12 mouse cellular contexts compared by ENCODE assay signal in genomic region chr14:19942329-19942728, GRCm38 (mm10). TPM values are rescaled to one million over a fixed set of nuclear protein-coding genes. Genes with fewer than 3 reads are reported as not detected.
DNase-seq lines count a peak whose midpoint lies in the region; ATAC-seq lines count a peak whose summit lies in the region.
"Had no signal": no experiment of that assay in that cellular context is flagged by ENCODE, and none has a peak within 500 bp of the region (broad histone marks: within the 10 kb centered on the region; RNA-seq: fewer than 3 reads in every experiment).

No protein-coding gene starts in this region.

- 0 out of 2 replicates have a peak, but pooled peaks have one; percentile 26 for ATAC-seq in heart, embryonic 11.5 days (replicated peaks; ENCODE audit: insufficient number of reproducible peaks, low FRiP score, low TSS enrichment)
- ATAC-seq in forebrain, embryonic 11.5 days (replicated peaks; ENCODE audit: low FRiP score) = peak; percentile 52
- peak; percentile 61; the same call in 1 of the 2 replicates for ATAC-seq in hindbrain, embryonic 12.5 days (ENCODE audit: low FRiP score)
- no peak for ATAC-seq in midbrain, embryonic 14.5 days (ENCODE audit: low FRiP score, low TSS enrichment)

- no peak for DNase-seq in heart, postnatal 36 days
- peak; percentile 56 for DNase-seq in forebrain, embryonic 11.5 days (ENCODE audit: low spot score)
- DNase-seq in midbrain, embryonic 14.5 days = peak; percentile 35
- DNase-seq in left cerebral cortex, adult 18-20 months (ENCODE audit: low spot score in 2 of 2) = no peak
- DNase-seq in right cerebral cortex, postnatal 25 days = no peak
- no peak for DNase-seq in spleen, postnatal 36 days (ENCODE audit: low spot score in 2 of 2)
- DNase-seq: adrenal gland, postnatal 14 days; lung, postnatal 4 days had no signal

- no peak overlapping the region for H3K27ac ChIP-seq in heart, embryonic 11.5 days (ENCODE audit: low read depth, low read length)
- H3K27ac ChIP-seq in forebrain, embryonic 11.5 days (ENCODE audit: low read depth, low read length) = peak overlapping the region; percentile 68
- peak overlapping the region; percentile 31; the same call in 1 of the 2 replicates for H3K27ac ChIP-seq in hindbrain, embryonic 12.5 days
- H3K27ac ChIP-seq in midbrain, embryonic 14.5 days (replicated peaks; ENCODE audit: low read depth, low read length) = peak overlapping the region; percentile 33; the same call in 1 of the 2 replicates
- H3K27ac ChIP-seq: embryonic facial prominence, embryonic 15.5 days had no signal

- H3K4me2 ChIP-seq in heart, embryonic 11.5 days = 0 out of 2 replicates have a peak overlapping the region, but pooled peaks have one; percentile 34
- no peak overlapping the region for H3K4me2 ChIP-seq in forebrain, embryonic 11.5 days (ENCODE audit: low read depth, low read length, severe bottlenecking)
- no peak overlapping the region for H3K4me2 ChIP-seq in hindbrain, embryonic 12.5 days (replicated peaks)
- H3K4me2 ChIP-seq in midbrain, embryonic 14.5 days (ENCODE audit: low read length) = no peak overlapping the region
- H3K4me2 ChIP-seq: embryonic facial prominence, embryonic 15.5 days had no signal

- 12% methylated on average over 4 of the region's 4 CpGs for WGBS in heart, embryonic 11.5 days (ENCODE audit: insufficient replicate concordance)
- 26% methylated on average over 4 of the region's 4 CpGs for WGBS in forebrain, embryonic 11.5 days
- WGBS in hindbrain, embryonic 12.5 days = 27% methylated on average over 4 of the region's 4 CpGs
- 16% methylated on average over 4 of the region's 4 CpGs for WGBS in midbrain, embryonic 14.5 days

- H3K36me3 ChIP-seq in heart, embryonic 11.5 days (ENCODE audit: control insufficient read depth, insufficient read depth, low read length) = no peaks in the 10 kb centered on the region
- H3K36me3 ChIP-seq in forebrain, embryonic 11.5 days (ENCODE audit: control insufficient read depth, insufficient read depth, low read length) = no peaks in the 10 kb centered on the region; the same call in 1 of the 2 replicates
- H3K36me3 ChIP-seq in hindbrain, embryonic 12.5 days = no peaks in the 10 kb centered on the region
- peaks cover 8% of the 10 kb centered on the region for H3K36me3 ChIP-seq in midbrain, embryonic 14.5 days (ENCODE audit: control insufficient read depth, insufficient read depth, low read length)
- H3K36me3 ChIP-seq: embryonic facial prominence, embryonic 15.5 days had no signal

- intact Hi-C loops in heart, postnatal 36 days (cut with DNase I) = no loop called here

- H3K4me3 ChIP-seq in heart, embryonic 11.5 days (ENCODE audit: low read depth, low read length) = no peak overlapping the region
- no peak overlapping the region for H3K4me3 ChIP-seq in forebrain, embryonic 11.5 days (ENCODE audit: low read depth, low read length)
- no peak overlapping the region for H3K4me3 ChIP-seq in hindbrain, embryonic 12.5 days
- H3K4me3 ChIP-seq in midbrain, embryonic 14.5 days (replicated peaks; ENCODE audit: low read depth, low read length) = no peak overlapping the region
- H3K4me3 ChIP-seq: embryonic facial prominence, embryonic 15.5 days; myocyte had no signal

- no peaks in the 10 kb centered on the region for H3K9me3 ChIP-seq in heart, embryonic 11.5 days (replicated peaks; ENCODE audit: control insufficient read depth, low read length)
- H3K9me3 ChIP-seq in forebrain, embryonic 11.5 days (ENCODE audit: control insufficient read depth, low read length) = no peaks in the 10 kb centered on the region
- no peaks in the 10 kb centered on the region for H3K9me3 ChIP-seq in hindbrain, embryonic 12.5 days (replicated peaks)
- no peaks in the 10 kb centered on the region for H3K9me3 ChIP-seq in midbrain, embryonic 14.5 days (ENCODE audit: control insufficient read depth, low read length)
- H3K9me3 ChIP-seq: embryonic facial prominence, embryonic 15.5 days had no signal

- no peak overlapping the region for H3K9ac ChIP-seq in heart, embryonic 11.5 days (ENCODE audit: low read depth, low read length)
- peak overlapping the region; percentile 23; the same call in 1 of the 2 replicates for H3K9ac ChIP-seq in forebrain, embryonic 11.5 days (ENCODE audit: low read length)
- H3K9ac ChIP-seq in hindbrain, embryonic 12.5 days = no peak overlapping the region
- H3K9ac ChIP-seq in midbrain, embryonic 14.5 days (replicated peaks; ENCODE audit: low read length) = no peak overlapping the region
- H3K9ac ChIP-seq: embryonic facial prominence, embryonic 15.5 days had no signal

- H3K27me3 ChIP-seq in heart, embryonic 11.5 days (ENCODE audit: control insufficient read depth, insufficient read depth, low read length) = no peaks in the 10 kb centered on the region
- no peaks in the 10 kb centered on the region for H3K27me3 ChIP-seq in forebrain, embryonic 11.5 days (ENCODE audit: control insufficient read depth, insufficient read depth, low read length)
- no peaks in the 10 kb centered on the region for H3K27me3 ChIP-seq in hindbrain, embryonic 12.5 days
- no peaks in the 10 kb centered on the region for H3K27me3 ChIP-seq in midbrain, embryonic 14.5 days (ENCODE audit: control insufficient read depth, insufficient read depth, low read length)
- H3K27me3 ChIP-seq: embryonic facial prominence, embryonic 15.5 days had no signal

- peaks cover 13% of the 10 kb centered on the region for H3K4me1 ChIP-seq in heart, embryonic 11.5 days (ENCODE audit: control insufficient read depth, insufficient read depth, low read length)
- peaks cover 9% of the 10 kb centered on the region; the same call in 1 of the 2 replicates for H3K4me1 ChIP-seq in forebrain, embryonic 11.5 days (replicated peaks; ENCODE audit: control insufficient read depth, insufficient read depth, low read length)
- H3K4me1 ChIP-seq in hindbrain, embryonic 12.5 days = peaks cover 12% of the 10 kb centered on the region
- peaks cover 20% of the 10 kb centered on the region for H3K4me1 ChIP-seq in midbrain, embryonic 14.5 days (ENCODE audit: control insufficient read depth, insufficient read depth, low read length)
- H3K4me1 ChIP-seq: embryonic facial prominence, embryonic 15.5 days had no signal

RNA-seq across cellular contexts. Expression of gene Gng2, which starts 35.1 kb away (rescaled TPM):
- 41.1 and 42.4 TPM in 2 replicates for polyA plus RNA-seq in heart, embryonic 11.5 days (2014; fragmentation: Nextera tagmentation; extraction: Ambion mirVana)
- total RNA-seq in heart, postnatal 36 days (2021) = 10 to 100 TPM in 1 of 2 experiments, 1 to 10 TPM in 1; 8.7 to 13.6 TPM
- 138 and 142 TPM in 2 replicates for polyA plus RNA-seq in forebrain, embryonic 11.5 days (2014; fragmentation: Nextera tagmentation; extraction: Ambion mirVana)
- 203 and 213 TPM in 2 replicates for polyA plus RNA-seq in hindbrain, embryonic 12.5 days (2016; fragmentation: Nextera tagmentation; extraction: Ambion mirVana)
- polyA plus RNA-seq in midbrain, embryonic 14.5 days (2014; fragmentation: Nextera tagmentation; extraction: Ambion mirVana) = 422 and 423 TPM in 2 replicates
- 100 to 1,000 TPM; 202 to 212 TPM for total RNA-seq in left cerebral cortex, adult 18-20 months (2021)

Comparison
In these comparisons a context has a peak if more than half of its experiments do, and no peak if none do; other contexts are left out.
1. DNase-seq: peak in forebrain, embryonic 11.5 days (single experiment) and midbrain, embryonic 14.5 days (single experiment); none in heart, postnatal 36 days (0 of 2), left cerebral cortex, adult 18-20 months (0 of 2), right cerebral cortex, postnatal 25 days (single experiment) and spleen, postnatal 36 days (0 of 2).